Mouse (Mus musculus): ENCODE measurements around the gene Myh14.

GRCm38 (mm10) chr7:44600691-44601262 lies 69.9 kb downstream of the Myh14 start:
- TF ChIP-seq CTCF (IDR thresholded peaks at IDR 0.05; ENCODE audit: low read depth) (no peak), EP300 (IDR thresholded peaks at IDR 0.05; ENCODE audit: low read depth) (no peak)

All from heart, postnatal 0 days (tissue).